Mouse (Mus musculus) spleen, adult 2 months (tissue): Measurements from ENCODE around the gene Phactr3.

Experiments used
- CTCF ChIP-seq: fragments of 200-500 bp; IDR thresholded peaks from 2 replicates; pipeline ENCODE4 v1.5.1; 2011; ENCODE audit warnings: mild to moderate bottlenecking, inconsistent platforms; ENCODE audit not compliant: insufficient read depth, insufficient read length, insufficient replicate concordance; ENCODE audit errors: extremely low read depth
- POLR2A ChIP-seq: fragments of 200-500 bp; IDR thresholded peaks from 2 replicates; pipeline ENCODE4 v1.6.1; 2011; ENCODE audit warnings: low read depth, low read length, inconsistent platforms

DNA sequence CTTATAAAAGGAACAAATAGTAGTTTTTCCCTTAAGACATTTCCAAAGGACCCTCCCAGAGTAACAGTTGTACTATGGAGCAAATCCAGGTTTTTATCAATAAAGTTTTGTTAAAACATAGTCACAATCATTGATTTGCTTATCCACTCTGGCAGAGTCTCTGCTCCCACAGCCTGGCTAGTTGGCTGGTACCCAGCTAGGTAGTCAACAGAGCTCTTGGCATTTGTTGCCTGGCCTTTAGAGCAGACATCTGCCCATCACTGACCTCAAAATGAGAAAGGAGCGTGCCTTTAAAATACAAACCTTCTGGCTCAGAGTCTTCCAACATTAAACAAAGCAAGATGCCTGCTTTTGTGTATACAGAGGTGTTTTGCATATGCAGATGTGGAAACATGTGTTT lies 126.1 kb downstream of the Phactr3 start:
- TF ChIP-seq CTCF, result no peak
- no peak for TF ChIP-seq POLR2A
